Mouse (Mus musculus) liver, embryonic 15.5 days (tissue): ENCODE measurements around the gene Casr. TPM values are rescaled to one million over a fixed set of nuclear protein-coding genes. Genes with fewer than 3 reads are reported as not detected.

Experiments
- ATAC-seq: fragments of 200-750 bp; cut with Nextera tagmentation; 2 replicates; pipeline ENCODE4 v1.8.0; 2017; ENCODE audit warnings: moderate number of reproducible peaks, mild to moderate bottlenecking, moderate library complexity; ENCODE audit not compliant: insufficient read depth
- H3K27ac ChIP-seq: fragments of 300-500 bp; sonication (generic); replicated peaks from 2 replicates; pipeline ENCODE4 v1.5.1; 2015; ENCODE audit warnings: mild to moderate bottlenecking, inconsistent platforms
- H3K27me3 ChIP-seq: fragments of 300-500 bp; sonication (generic); 2 replicates; pipeline ENCODE4 v1.6.1; 2015; ENCODE audit warnings: mild to moderate bottlenecking, inconsistent platforms
- H3K36me3 ChIP-seq: fragments of 300-500 bp; sonication (generic); replicated peaks from 2 replicates; pipeline ENCODE4 v1.6.1; 2015; ENCODE audit warnings: moderate library complexity, mild to moderate bottlenecking, inconsistent platforms
- H3K4me1 ChIP-seq: fragments of 300-500 bp; sonication (generic); replicated peaks from 2 replicates; pipeline ENCODE4 v1.6.1; 2015; ENCODE audit warnings: inconsistent platforms
- H3K4me2 ChIP-seq: fragments of 300-500 bp; sonication (generic); 2 replicates; pipeline ENCODE4 v1.6.1; 2015; ENCODE audit warnings: moderate library complexity, mild to moderate bottlenecking, inconsistent platforms
- H3K4me3 ChIP-seq: fragments of 300-500 bp; sonication (generic); replicated peaks from 2 replicates; pipeline ENCODE4 v1.5.1; 2015; ENCODE audit warnings: mild to moderate bottlenecking, inconsistent platforms
- H3K9ac ChIP-seq: fragments of 300-500 bp; sonication (generic); 2 replicates; pipeline ENCODE4 v1.6.1; 2015; ENCODE audit warnings: moderate library complexity, mild to moderate bottlenecking, inconsistent platforms
- H3K9me3 ChIP-seq: fragments of 300-500 bp; sonication (generic); replicated peaks from 2 replicates; pipeline ENCODE4 v1.6.1; 2016; ENCODE audit warnings: inconsistent platforms
- WGBS: fragments of 180-500 bp; shearing (Covaris S2); methylation state at CpG from one replicate; pipeline ENCODE4 v1.1.7; 2015; ENCODE audit warnings: mixed read lengths; ENCODE audit not compliant: insufficient replicate concordance; 5-methylcytosine and 5-hydroxymethylcytosine counted together
- polyA plus RNA-seq: library from polyadenylated mRNA; unstranded; fragments of >200 nt; fragmentation: Nextera tagmentation; extraction: Ambion mirVana; gene quantifications from 2 replicates; pipeline ENCODE4 v1.2.1, GENCODE M21; 2015

The Casr gene
- polyA plus RNA-seq, 1 experiment from 2014 or later = not detected

DNA sequence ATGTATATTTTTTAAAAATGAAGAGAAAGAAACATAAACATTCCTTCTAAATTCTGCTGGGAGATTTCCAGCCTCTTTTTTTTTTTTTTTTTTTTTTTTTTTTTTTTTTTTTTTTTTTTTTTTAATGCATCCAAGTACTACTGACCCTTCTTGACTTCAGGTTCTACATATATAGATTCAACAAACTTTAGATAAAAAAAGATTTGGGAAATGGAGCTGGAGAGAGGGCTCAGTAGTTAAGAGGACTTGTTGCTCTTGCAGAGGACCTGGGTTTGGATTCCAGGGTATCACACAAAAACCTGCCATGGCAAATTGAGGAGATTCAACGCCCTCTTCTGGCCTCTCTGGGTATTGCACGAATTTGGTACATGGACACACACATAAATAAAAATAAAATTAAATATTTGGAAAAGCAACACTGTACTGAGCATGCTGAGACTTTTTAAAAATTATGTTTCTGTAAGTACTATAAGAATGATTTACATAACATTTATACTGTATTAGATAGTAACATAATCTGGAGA is 91.9 kb downstream of the Casr start:
- Histone ChIP-seq H3K9ac (no peak overlapping the region), H3K36me3 (no peaks in the 10 kb centered on the region), H3K4me3 (no peak overlapping the region), H3K27me3 (no peaks in the 10 kb centered on the region), H3K27ac (no peak overlapping the region), H3K9me3 (no peaks in the 10 kb centered on the region), H3K4me1 (no peaks in the 10 kb centered on the region), H3K4me2 (no peak overlapping the region)
- no peak for ATAC-seq
- WGBS = 3% methylated on average over 2 of the region's 2 CpGs

GRCm38 (mm10) chr16:36469367-36469766 is 92.6 kb downstream of the Casr start:
- Histone ChIP-seq H3K4me2 (no peak overlapping the region), H3K9me3 (no peaks in the 10 kb centered on the region), H3K27me3 (no peaks in the 10 kb centered on the region), H3K4me3 (no peak overlapping the region), H3K4me1 (no peaks in the 10 kb centered on the region), H3K9ac (no peak overlapping the region), H3K36me3 (no peaks in the 10 kb centered on the region), H3K27ac (no peak overlapping the region)
- WGBS = 75% methylated on average over 9 of the region's 9 CpGs
- ATAC-seq = no peak

GRCm38 (mm10) chr16:36468862-36469261 is 93.1 kb downstream of the Casr start:
- H3K36me3 ChIP-seq = no peaks in the 10 kb centered on the region
- 48% methylated on average over 4 of the region's 4 CpGs for WGBS
- H3K4me3 ChIP-seq = no peak overlapping the region
- H3K4me1 ChIP-seq = no peaks in the 10 kb centered on the region
- H3K9me3 ChIP-seq = no peaks in the 10 kb centered on the region
- H3K27ac ChIP-seq = no peak overlapping the region
- no peak overlapping the region for H3K4me2 ChIP-seq
- H3K27me3 ChIP-seq = no peaks in the 10 kb centered on the region
- ATAC-seq = no peak
- H3K9ac ChIP-seq = no peak overlapping the region

DNA sequence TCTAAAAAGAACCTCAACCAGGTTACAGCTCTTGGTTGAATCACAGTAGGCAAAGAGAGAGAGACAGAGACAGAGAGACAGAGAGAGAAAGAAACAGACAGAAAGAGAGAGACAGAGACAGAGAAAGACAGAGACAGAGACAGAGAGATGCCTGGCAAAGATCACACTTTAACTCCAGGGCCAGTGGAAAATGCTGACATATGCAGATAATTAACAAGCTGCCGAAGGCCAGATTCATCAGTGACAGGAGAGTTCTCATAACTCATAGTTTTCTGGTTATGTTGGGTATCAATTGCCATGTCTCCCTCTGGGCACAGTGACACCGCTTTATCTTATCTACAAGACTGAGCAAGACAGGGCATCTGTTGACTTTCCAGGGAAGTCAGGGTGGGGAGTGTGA is 94.0 kb downstream of the Casr start:
- no peak for ATAC-seq
- 60% methylated on average over 2 of the region's 2 CpGs for WGBS
- Histone ChIP-seq H3K9ac (no peak overlapping the region), H3K9me3 (no peaks in the 10 kb centered on the region), H3K27me3 (no peaks in the 10 kb centered on the region), H3K4me2 (no peak overlapping the region), H3K4me3 (no peak overlapping the region), H3K27ac (no peak overlapping the region), H3K4me1 (no peaks in the 10 kb centered on the region), H3K36me3 (no peaks in the 10 kb centered on the region)

DNA sequence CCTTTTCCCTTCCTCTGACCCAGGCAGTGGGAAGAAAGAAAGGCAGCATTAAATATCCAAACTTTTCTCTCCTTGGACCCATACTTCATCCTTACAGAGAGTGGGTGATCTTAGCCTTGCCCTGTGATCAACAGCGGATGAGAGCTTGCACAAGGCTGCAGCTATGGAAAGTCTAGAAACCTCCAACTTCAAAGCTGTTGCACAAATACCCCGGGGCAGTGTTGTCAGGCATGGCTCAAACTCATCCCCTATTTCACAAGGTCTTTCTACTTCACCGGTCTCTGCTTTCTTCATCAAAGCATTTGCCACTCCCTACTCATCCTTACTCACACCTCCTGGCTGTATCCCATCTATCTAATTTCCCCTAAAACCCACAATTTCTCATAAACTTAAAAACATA is 96.5 kb downstream of the Casr start:
- no peaks in the 10 kb centered on the region for H3K4me1 ChIP-seq
- WGBS = 57% methylated on average over 3 of the region's 3 CpGs
- H3K9me3 ChIP-seq = no peaks in the 10 kb centered on the region
- no peak overlapping the region for H3K4me3 ChIP-seq
- no peaks in the 10 kb centered on the region for H3K36me3 ChIP-seq
- no peak overlapping the region for H3K4me2 ChIP-seq
- H3K27ac ChIP-seq = no peak overlapping the region
- no peak for ATAC-seq
- H3K9ac ChIP-seq = no peak overlapping the region
- H3K27me3 ChIP-seq = no peaks in the 10 kb centered on the region

DNA sequence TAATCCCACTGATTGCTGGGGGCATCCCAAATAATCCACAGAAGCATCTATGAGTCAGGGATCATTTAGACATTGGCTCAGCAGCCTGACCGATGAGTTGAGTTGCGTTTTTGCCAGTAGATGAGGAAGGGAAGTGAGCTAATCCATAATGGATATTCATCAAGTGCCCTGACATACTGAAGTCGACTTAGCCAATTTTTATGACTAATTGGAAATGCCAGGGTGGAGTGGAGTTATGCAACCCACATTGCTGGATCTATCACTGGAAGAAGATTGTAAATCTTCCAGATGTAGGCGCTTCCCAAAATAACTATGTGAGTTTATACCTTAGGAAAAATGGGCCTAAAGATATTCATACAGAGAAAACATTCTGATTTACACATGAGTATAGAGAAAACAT is 97.9 kb downstream of the Casr start:
- H3K9ac ChIP-seq = no peak overlapping the region
- no peak for ATAC-seq
- H3K4me3 ChIP-seq = no peak overlapping the region
- H3K4me2 ChIP-seq = no peak overlapping the region
- no peaks in the 10 kb centered on the region for H3K36me3 ChIP-seq
- no peak overlapping the region for H3K27ac ChIP-seq
- H3K9me3 ChIP-seq = no peaks in the 10 kb centered on the region
- 56% methylated on average over 4 of the region's 4 CpGs for WGBS
- no peaks in the 10 kb centered on the region for H3K27me3 ChIP-seq
- H3K4me1 ChIP-seq = no peaks in the 10 kb centered on the region

- WGBS = 38% methylated on average over 2 of the region's 2 CpGs
Measured at GRCm38 (mm10) chr16:36460426-36460825, 101.5 kb downstream of the Casr start.

GRCm38 (mm10) chr16:36455342-36455802 is 106.6 kb downstream of the Casr start, which contains the start of gene Stfa3:
Gene Stfa3 (minus strand): TSS chr16:36455392.
- ATAC-seq = 0 out of 2 replicates have a peak, but pooled peaks have one; percentile 25
- Histone ChIP-seq H3K4me2 (no peak within 1 kb of the TSS), H3K27ac (peak within 1 kb of the TSS; percentile 24; the same call in 1 of the 2 replicates), H3K27me3 (no peaks in the 10 kb centered on the region), H3K36me3 (no peaks in the 10 kb centered on the region), H3K9ac (no peak within 1 kb of the TSS), H3K4me3 (no peak within 1 kb of the TSS; the same call in 1 of the 2 replicates), H3K9me3 (no peaks in the 10 kb centered on the region), H3K4me1 (no peaks in the 10 kb centered on the region)
- WGBS = 51% methylated on average over 4 of the region's 4 CpGs

More at GRCm38 (mm10) chr16:36460426-36460825, 101.5 kb downstream of the Casr start:
- Histone ChIP-seq H3K9me3 (no peaks in the 10 kb centered on the region), H3K27ac (no peak overlapping the region), H3K4me3 (no peak overlapping the region), H3K4me1 (no peaks in the 10 kb centered on the region), H3K9ac (no peak overlapping the region), H3K27me3 (no peaks in the 10 kb centered on the region), H3K4me2 (no peak overlapping the region), H3K36me3 (no peaks in the 10 kb centered on the region)
- no peak for ATAC-seq

Other genes starting within 250 kb of the Casr start
- gene BC117090, start 227.8 kb downstream of the Casr start, polyA plus RNA-seq = 1.5 and 1.8 TPM in 2 replicates
- 382 and 487 TPM in 2 replicates for gene BC100530, start 194.4 kb downstream of the Casr start, polyA plus RNA-seq
- 33.2 and 37.7 TPM in 2 replicates for gene Stfa2, start 153.7 kb downstream of the Casr start, polyA plus RNA-seq
- gene Stfa3, start 106.7 kb downstream of the Casr start, polyA plus RNA-seq = 68.5 and 84.9 TPM in 2 replicates
- gene Cd86, start 103.9 kb upstream of the Casr start, polyA plus RNA-seq = 7.8 and 9.4 TPM in 2 replicates
- 0.03 and 0.21 TPM in 2 replicates for gene Ildr1, start 131.8 kb upstream of the Casr start, polyA plus RNA-seq
- gene Slc15a2, start 222.8 kb upstream of the Casr start, polyA plus RNA-seq = 1.7 and 2.0 TPM in 2 replicates